Mouse (Mus musculus) forebrain, embryonic 10.5 days (tissue): Measurements from ENCODE around the gene Apoc2. TPM values are rescaled to one million over a fixed set of nuclear protein-coding genes. Genes with fewer than 3 reads are reported as not detected.

Source experiments
- DNase-seq: peaks from one replicate; pipeline ENCODE4 v3.0.0-alpha.2; 2017; ENCODE audit warnings: low spot score; ENCODE audit errors: extremely low spot score
- H3K27ac ChIP-seq: fragments of 300-500 bp; sonication (generic); 2 replicates; pipeline ENCODE4 v1.5.1; 2016; ENCODE audit warnings: mild to moderate bottlenecking
- H3K27me3 ChIP-seq: fragments of 300-500 bp; sonication (generic); 2 replicates; pipeline ENCODE4 v1.6.1; 2016; ENCODE audit warnings: mild to moderate bottlenecking; ENCODE audit not compliant: poor library complexity, severe bottlenecking
- H3K36me3 ChIP-seq: fragments of 300-500 bp; sonication (generic); replicated peaks from 2 replicates; pipeline ENCODE4 v1.6.1; 2016; ENCODE audit warnings: mild to moderate bottlenecking, moderate library complexity
- H3K4me1 ChIP-seq: fragments of 300-500 bp; sonication (generic); 2 replicates; pipeline ENCODE4 v1.6.1; 2016
- H3K4me3 ChIP-seq: fragments of 300-500 bp; sonication (generic); 2 replicates; pipeline ENCODE4 v1.5.1; 2016; ENCODE audit warnings: mild to moderate bottlenecking, moderate library complexity
- H3K9me3 ChIP-seq: fragments of 300-500 bp; sonication (generic); 2 replicates; pipeline ENCODE4 v1.6.1; 2016; ENCODE audit warnings: mild to moderate bottlenecking, moderate library complexity
- WGBS: fragments of 180-500 bp; shearing (Covaris S2); methylation state at CpG from one replicate; pipeline ENCODE4 v1.1.7; 2016; 5-methylcytosine and 5-hydroxymethylcytosine counted together
- polyA plus RNA-seq: library from polyadenylated mRNA; unstranded; fragments of >200 nt; fragmentation: Nextera tagmentation; extraction: Ambion mirVana; gene quantifications from 2 replicates; pipeline ENCODE4 v1.2.1, GENCODE M21; 2016

Gene Apoc2
- polyA plus RNA-seq, 1 experiment from 2014 or later = not detected

DNA sequence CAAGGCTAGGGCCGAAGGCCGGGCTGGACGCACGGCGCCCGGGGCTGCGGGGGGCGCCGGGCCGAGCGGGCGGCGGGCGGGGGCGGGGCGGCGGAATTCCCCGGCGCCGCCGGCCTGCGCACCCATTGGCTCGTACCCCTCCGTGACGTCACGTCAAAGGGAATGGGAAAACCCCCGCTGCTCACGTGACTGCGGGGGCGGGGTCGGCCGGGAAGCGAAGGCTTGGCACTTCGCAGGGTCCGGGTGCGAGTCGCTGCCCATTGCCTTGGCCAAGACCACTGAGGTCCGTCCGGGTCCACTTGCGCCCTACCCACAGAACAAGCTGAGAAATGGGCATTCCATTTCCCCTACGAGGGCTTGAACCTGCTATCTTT lies 48.4 kb downstream of the Apoc2 start, which contains the start of gene Relb:
Relb (minus strand) TSS at position 78 of the 374 bp plus-strand sequence.
- Histone ChIP-seq H3K27ac (peak within 1 kb of the TSS; percentile 76), H3K4me1 (peaks cover 24% of the 10 kb centered on the region), H3K36me3 (peaks cover 26% of the 10 kb centered on the region), H3K27me3 (no peaks in the 10 kb centered on the region), H3K4me3 (peak within 1 kb of the TSS; percentile 74), H3K9me3 (no peaks in the 10 kb centered on the region)
- WGBS = 1% methylated on average over 35 of the region's 41 CpGs
- DNase-seq = peak; percentile 89

DNA sequence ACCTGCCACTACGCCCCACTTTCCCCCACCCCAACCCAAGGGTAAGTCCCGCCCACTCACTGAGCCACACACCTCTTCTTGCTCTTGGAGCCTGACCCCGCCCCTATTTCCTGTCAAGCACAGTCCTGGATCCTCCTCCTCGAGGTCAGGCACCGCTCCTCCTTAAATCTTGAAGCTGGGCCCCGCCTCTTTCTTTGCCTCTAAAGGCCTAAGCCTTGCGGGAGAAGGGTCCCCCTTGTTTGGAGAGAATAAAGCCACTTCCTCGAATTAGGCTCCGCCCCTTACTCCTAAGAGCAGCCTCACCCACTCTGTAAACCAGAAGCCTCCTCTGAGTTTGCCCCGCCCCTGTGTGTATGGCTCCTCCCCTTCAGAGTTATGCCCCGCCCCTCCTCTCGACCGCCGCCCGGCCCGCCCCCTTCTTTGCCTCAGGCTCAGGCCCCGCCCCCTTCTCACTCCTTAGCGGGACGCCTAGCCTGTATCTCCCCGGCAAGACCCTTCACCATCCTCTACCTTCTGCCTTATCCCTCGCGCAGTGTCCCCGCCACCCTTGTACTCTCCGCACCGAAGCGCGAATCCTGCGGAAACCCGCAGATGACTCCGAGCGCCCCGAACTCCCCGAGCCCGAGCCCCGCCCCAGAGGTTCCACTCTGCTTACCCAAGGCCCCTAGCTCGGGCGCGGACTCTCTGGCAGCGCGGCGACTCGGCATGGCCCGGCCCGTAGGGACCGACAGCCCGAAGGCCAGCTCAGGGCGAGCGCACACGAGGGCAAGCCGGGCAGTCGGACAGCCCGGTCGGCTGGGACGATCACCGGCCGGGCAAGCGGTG lies 49.0 kb downstream of the Apoc2 start:
- Histone ChIP-seq H3K36me3 (peaks cover 20% of the 10 kb centered on the region), H3K27ac (peak overlapping the region; percentile 76), H3K4me3 (peak overlapping the region; percentile 74), H3K4me1 (peaks cover 24% of the 10 kb centered on the region), H3K9me3 (no peaks in the 10 kb centered on the region), H3K27me3 (no peaks in the 10 kb centered on the region)
- under 1% methylated on average over 56 of the region's 57 CpGs for WGBS
- peak; percentile 94 for DNase-seq

DNA sequence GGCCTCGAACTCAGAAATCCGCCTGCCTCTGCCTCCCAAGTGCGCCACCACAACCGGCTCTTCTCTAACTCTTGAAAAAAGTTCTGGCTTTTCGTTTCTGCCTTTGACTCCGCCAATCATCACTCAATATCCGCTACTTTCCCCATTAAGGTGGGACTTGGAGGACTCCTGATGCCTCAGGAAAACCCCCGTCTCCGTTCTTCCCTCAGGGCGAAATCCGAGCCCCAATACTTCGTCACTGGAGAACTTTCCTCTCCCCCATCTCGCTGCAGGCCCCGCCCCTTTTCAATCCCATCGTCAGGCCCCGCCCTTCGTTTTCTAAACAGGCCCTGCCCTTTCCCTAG lies 49.6 kb downstream of the Apoc2 start:
- no peaks in the 10 kb centered on the region for H3K9me3 ChIP-seq
- peaks cover 14% of the 10 kb centered on the region for H3K36me3 ChIP-seq
- H3K4me1 ChIP-seq = peaks cover 24% of the 10 kb centered on the region
- 17% methylated on average over 17 of the region's 17 CpGs for WGBS
- H3K27me3 ChIP-seq = no peaks in the 10 kb centered on the region
- H3K4me3 ChIP-seq = peak overlapping the region; percentile 74
- DNase-seq = no peak
- peak overlapping the region; percentile 76; the same call in 1 of the 2 replicates for H3K27ac ChIP-seq

DNA sequence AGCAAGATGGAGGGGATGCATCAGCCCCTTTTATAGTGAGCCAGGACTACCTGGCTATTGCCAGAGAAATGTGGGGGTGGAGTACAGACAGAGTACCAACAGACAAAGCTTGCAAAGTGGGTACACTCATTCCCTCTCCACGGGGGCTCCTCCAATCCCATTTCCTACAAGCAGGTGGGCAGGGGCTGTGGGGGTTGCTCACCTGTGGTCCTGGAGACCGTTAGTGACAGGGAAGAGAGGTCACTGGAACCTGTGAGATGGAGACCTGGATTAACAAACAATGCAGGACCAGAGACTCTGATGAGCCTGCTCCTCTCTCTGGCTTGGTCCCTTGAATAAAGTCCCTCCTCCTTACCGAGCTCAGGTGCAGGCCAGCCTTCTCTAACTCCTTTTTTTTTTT lies 50.0 kb downstream of the Apoc2 start:
- peak overlapping the region; percentile 74 for H3K4me3 ChIP-seq
- H3K27ac ChIP-seq = no peak overlapping the region
- peaks cover 10% of the 10 kb centered on the region for H3K36me3 ChIP-seq
- DNase-seq = no peak
- WGBS = 62% methylated on average over 3 of the region's 3 CpGs
- no peaks in the 10 kb centered on the region for H3K27me3 ChIP-seq
- peaks cover 24% of the 10 kb centered on the region for H3K4me1 ChIP-seq
- H3K9me3 ChIP-seq = no peaks in the 10 kb centered on the region

GRCm38 (mm10) chr7:19623433-19623832 lies 54.3 kb downstream of the Apoc2 start:
- H3K27ac ChIP-seq = no peak overlapping the region
- no peak overlapping the region for H3K4me3 ChIP-seq
- no peaks in the 10 kb centered on the region for H3K9me3 ChIP-seq
- no peaks in the 10 kb centered on the region for H3K36me3 ChIP-seq
- peaks cover 14% of the 10 kb centered on the region for H3K27me3 ChIP-seq
- peaks cover 14% of the 10 kb centered on the region for H3K4me1 ChIP-seq
- no peak for DNase-seq
- 78% methylated on average over 2 of the region's 2 CpGs for WGBS

- peaks cover 6% of the 10 kb centered on the region for H3K4me1 ChIP-seq
- H3K27me3 ChIP-seq = peaks cover 14% of the 10 kb centered on the region
- no peaks in the 10 kb centered on the region for H3K36me3 ChIP-seq
- WGBS = 54% methylated on average over 6 of the region's 6 CpGs
- no peak for DNase-seq
- no peaks in the 10 kb centered on the region for H3K9me3 ChIP-seq
- no peak overlapping the region for H3K4me3 ChIP-seq
- H3K27ac ChIP-seq = no peak overlapping the region
These were observed 55.5 kb downstream of the Apoc2 start for GRCm38 (mm10) chr7:19622241-19622640.

Other genes with a start within 250 kb of the Apoc2 start
- gene Mark4, start 219.1 kb downstream of the Apoc2 start, polyA plus RNA-seq = 5.7 and 6.5 TPM in 2 replicates
- gene Exoc3l2, start 214.6 kb downstream of the Apoc2 start, polyA plus RNA-seq = 0.82 and 0.99 TPM in 2 replicates
- 2.1 and 2.3 TPM in 2 replicates for gene Bloc1s3, start 169.6 kb downstream of the Apoc2 start, polyA plus RNA-seq
- 53.8 and 60.9 TPM in 2 replicates for gene Trappc6a, start 169.5 kb downstream of the Apoc2 start, polyA plus RNA-seq
- gene Nkpd1, start 160.1 kb downstream of the Apoc2 start, polyA plus RNA-seq = 0.06 and 0.12 TPM in 2 replicates
- 20.2 and 22.2 TPM in 2 replicates for gene Ppp1r37, start 114.9 kb downstream of the Apoc2 start, polyA plus RNA-seq
- gene Zfp296, start 100.7 kb downstream of the Apoc2 start, polyA plus RNA-seq = 0.30 and 0.47 TPM in 2 replicates
- gene Gemin7, start 100.3 kb downstream of the Apoc2 start, polyA plus RNA-seq = 180 and 186 TPM in 2 replicates
- gene Clasrp, start 73.5 kb downstream of the Apoc2 start, polyA plus RNA-seq = 53.6 and 54.0 TPM in 2 replicates
- gene Relb, start 48.5 kb downstream of the Apoc2 start, polyA plus RNA-seq = 3.0 TPM in 2 replicates
- gene Clptm1, start 12.9 kb downstream of the Apoc2 start, polyA plus RNA-seq = 70.6 and 75.6 TPM in 2 replicates
- not detected in 2 replicates for gene Gm44805, start 3.5 kb upstream of the Apoc2 start, polyA plus RNA-seq
- not detected in 2 replicates for gene Apoc4, start 3.5 kb upstream of the Apoc2 start, polyA plus RNA-seq
- 2.3 TPM in 2 replicates for gene Apoc1, start 14.7 kb upstream of the Apoc2 start, polyA plus RNA-seq
- gene Apoe, start 21.2 kb upstream of the Apoc2 start, polyA plus RNA-seq = 140 and 154 TPM in 2 replicates
- gene Tomm40, start 37.5 kb upstream of the Apoc2 start, polyA plus RNA-seq = 187 and 205 TPM in 2 replicates
- 84.2 and 97.3 TPM in 2 replicates for gene Nectin2, start 72.5 kb upstream of the Apoc2 start, polyA plus RNA-seq
- gene Bcam, start 93.1 kb upstream of the Apoc2 start, polyA plus RNA-seq = 33.1 and 37.3 TPM in 2 replicates
- gene Cblc, start 118.9 kb upstream of the Apoc2 start, polyA plus RNA-seq = 0.53 and 1.2 TPM in 2 replicates
- 0.91 and 1.4 TPM in 2 replicates for gene Bcl3, start 144.8 kb upstream of the Apoc2 start, polyA plus RNA-seq
- gene Gm19345, start 174.1 kb upstream of the Apoc2 start, polyA plus RNA-seq = 0.26 TPM in 1 of 2 replicates, not detected in the other
- gene Ceacam16, start 183.4 kb upstream of the Apoc2 start, polyA plus RNA-seq = not detected in 2 replicates
- gene Ceacam19, start 210.0 kb upstream of the Apoc2 start, polyA plus RNA-seq = not detected in 2 replicates
- 4.7 and 4.8 TPM in 2 replicates for gene Pvr, start 243.2 kb upstream of the Apoc2 start, polyA plus RNA-seq